Mouse (Mus musculus) gastrocnemius, postnatal 4 days (tissue): ENCODE measurements around the gene Rnpepl1. TPM values are rescaled to one million over a fixed set of nuclear protein-coding genes. Genes with fewer than 3 reads are reported as not detected.

Source experiments
- DNase-seq, 2 experiments: peaks; one replicate each; pipeline ENCODE4 v3.0.0; 2021 to 2022; ENCODE audit warnings: low spot score in 2 of 2, mixed read lengths in 2 of 2
- total RNA-seq, 2 experiments: library from RNA; stranded (reverse); gene quantifications; 2 replicates each; pipeline ENCODE4 v1.2.3; 2021

The Rnpepl1 gene
- total RNA-seq, 2 experiments from 2014 or later, result 63.6 to 65.5 TPM

DNA sequence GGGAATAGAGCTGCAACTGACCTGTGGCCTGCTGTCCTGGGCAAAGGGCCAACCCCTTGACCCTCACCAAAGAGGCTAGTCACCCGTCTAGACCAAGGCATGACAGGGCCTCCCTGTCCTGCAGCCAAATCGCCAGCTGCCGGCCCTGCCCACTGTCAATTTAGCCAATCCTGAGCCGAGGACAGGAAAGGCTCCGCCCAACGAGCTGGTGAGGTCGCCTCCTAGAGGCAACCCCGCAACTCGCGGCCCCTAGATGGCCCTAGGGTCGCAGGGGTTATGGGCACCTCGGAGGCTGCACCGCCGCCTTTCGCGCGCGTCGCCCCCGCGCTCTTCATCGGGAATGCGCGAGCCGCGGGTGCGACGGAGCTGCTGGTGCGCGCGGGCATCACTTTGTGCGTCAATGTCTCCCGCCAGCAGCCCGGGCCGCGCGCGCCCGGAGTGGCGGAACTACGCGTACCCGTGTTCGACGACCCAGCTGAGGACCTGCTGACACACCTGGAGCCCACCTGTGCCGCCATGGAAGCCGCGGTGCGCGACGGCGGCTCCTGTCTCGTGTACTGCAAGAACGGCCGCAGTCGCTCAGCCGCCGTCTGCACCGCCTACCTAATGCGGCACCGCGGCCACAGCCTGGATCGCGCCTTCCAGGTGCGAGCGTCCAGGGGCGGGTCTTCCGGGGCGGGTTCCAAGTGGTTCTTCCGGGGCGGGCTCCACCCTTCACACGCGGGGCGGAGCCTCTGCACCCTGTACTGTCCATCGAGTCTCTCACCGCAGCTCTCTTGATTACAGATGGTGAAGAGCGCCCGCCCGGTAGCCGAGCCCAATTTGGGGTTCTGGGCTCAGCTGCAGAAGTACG is 3.6 kb upstream of the Rnpepl1 start, which contains the start of gene Dusp28:
Dusp28 (plus strand) TSS at position 203 of the 853 bp plus-strand sequence.
- peak; percentile 70 to 86 for DNase-seq

DNA sequence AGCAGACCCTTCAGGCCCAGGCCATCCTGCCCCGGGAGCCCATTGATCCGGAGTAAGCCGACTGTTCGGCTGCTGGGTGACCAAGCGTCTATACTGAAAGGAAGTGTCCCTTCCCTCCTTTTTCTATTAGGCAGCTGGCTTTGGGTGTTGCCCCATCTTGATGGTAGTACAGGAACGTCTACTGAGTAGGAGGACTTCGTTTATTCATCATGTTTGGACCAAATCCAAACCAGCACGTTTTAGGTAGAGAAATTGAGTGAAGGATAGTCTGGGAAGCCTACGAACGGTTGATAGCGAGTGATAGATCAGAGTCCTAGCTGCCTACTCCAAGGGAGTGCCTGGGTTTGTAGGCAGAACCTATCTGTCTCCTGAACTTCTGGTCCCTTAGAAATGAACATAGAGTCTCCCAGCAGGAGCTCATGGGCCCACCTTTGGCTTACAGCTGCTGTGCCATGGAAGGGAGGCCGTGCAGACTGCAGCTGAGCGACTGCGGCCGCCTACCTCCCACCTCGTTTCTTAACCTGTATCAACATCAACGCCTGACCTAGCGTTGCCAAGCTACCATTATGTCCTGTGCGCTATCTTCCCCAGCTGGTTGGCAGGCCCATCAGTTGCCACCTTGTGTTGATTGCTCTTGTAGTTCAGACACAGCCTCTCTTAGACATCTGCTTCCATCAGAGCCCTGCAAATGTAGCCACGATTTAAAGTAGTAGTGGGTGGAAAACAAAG is 2.8 kb upstream of the Rnpepl1 start:
- DNase-seq, result no peak

DNA sequence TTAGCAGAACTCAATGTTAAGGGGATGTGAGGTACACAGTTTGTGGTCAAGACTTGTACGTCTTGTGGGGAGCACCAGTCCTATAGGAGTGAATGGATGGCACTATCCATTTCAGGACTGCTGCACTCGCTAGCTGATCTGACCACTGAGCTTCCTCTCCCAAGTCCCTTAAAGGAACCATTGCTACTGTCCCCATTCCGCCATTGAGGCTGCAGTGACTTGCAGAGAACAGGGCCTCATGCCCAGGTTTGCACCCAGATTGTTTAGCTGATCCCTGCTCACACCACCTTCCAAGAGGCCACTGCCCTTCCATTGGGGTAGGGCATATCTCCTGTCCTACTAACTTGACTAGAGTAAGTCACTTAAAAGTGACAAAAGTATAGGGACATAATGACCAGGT is 1.9 kb upstream of the Rnpepl1 start:
- DNase-seq, result no peak

DNA sequence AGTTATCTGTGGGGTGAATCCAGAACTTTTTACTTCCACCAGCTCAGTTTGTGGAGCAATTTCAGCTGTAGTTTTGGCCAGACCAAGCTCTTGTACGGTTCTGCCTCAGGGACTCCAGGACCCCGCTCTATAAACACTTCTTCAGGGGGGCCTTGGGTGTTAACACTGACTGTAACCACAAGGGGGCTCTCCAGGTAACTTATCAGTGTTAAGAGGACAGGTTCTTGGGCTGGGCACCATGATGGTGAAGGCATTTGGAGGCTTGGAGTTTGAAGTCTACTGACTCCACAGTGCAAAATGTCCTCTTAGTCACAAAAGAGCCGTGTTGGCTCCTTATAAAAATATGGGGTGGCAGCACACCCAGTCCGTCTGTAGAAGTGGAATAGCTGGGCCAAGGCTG is 1.5 kb upstream of the Rnpepl1 start:
- no peak for DNase-seq

DNA sequence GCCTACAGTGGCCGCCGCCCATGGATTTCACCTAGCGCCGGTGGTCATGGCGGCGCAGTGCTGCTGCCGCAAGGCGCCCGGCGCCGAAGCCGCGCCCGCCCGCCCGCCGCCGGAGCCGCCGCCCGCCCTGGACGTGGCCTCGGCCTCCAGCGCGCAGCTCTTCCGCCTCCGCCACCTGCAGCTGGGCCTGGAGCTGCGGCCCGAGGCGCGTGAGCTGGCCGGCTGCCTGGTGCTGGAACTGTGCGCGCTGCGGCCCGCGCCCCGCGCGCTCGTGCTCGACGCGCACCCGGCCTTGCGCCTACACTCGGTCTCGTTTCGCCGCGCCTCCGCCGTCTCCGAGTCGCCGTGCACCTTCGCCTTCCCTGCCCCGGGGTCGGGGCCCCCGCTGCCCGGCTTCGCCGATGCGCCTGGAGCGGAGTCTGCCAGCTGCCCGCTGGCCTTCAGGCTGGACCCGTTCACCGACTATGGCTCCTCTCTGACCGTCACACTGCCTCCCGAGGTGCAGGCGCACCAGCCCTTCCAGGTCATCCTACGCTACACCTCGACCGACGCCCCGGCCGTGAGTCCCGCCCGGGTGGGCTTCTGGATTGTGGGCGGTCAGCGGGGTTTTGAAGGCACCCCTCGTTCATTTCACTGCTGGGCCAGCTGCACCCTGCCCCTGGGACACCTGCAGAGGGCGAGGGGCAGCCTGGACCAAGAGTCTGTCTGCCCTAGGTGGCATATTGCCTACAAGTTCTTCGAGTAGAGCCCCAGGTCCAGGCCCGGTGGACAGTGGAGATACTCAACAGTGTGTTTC is 540 bp downstream of the Rnpepl1 start:
- DNase-seq, result peak in 1 of 2 experiments; percentile 74

DNA sequence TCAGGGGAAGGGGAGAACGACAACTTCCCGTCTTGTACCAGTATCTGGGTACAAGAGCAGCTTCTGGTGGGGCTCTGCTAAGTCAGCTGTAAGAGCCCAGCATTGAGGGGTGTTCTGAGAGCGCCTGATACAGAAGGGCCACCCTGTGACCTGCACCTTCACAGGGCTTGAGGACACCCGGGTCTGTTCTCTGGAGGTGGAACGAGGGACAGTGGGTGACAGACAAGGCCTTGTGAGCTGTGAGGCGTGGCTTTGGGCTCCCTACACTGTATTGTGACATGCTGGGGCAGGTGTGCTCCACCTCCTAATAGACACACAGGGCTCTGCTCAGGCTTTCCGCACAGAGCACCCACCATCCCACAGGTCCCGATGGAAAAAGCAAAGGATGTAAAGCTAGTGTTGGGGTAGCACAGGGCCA is 1.1 kb downstream of the Rnpepl1 start:
- DNase-seq, result no peak

DNA sequence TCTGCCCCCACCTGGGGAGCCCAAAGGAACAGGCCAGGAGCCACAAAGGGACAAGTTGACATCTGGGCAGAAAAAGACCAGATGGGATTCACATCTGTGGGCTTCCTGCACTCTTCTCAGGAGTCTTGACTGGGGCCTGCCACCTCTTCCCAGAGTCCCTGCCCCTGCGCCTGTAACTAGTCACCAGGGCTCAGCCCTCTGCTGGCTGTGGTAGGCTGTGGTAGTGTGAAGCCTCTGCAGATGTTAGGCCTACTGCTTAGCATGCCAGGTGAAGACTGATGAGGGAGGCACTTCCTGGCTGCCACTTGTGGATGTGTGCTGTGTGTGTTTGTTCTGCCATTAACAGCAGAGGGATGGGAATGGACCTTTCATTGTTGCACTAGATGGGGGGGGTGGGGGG is 1.7 kb downstream of the Rnpepl1 start:
- no peak for DNase-seq

DNA sequence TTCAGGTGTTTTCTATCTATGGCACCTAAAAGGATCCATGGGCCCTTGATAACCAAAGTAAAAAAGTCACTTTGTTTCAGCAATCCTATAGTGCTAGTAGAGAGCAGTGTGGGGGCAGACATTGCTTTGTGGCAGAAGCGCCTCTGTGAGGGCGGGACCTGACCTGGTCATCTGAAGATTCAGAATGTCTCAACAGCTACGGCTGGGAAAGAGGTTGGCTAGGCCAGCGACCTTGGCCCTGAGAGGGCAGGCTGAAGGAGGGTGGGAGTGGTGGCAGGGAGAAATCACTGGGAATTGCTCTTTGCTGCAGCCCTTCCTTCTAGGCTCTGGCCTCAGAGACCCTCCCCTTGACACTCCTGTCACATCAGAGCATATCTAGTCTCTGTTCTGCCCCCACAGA is 3.7 kb downstream of the Rnpepl1 start:
- DNase-seq, result no peak

DNA sequence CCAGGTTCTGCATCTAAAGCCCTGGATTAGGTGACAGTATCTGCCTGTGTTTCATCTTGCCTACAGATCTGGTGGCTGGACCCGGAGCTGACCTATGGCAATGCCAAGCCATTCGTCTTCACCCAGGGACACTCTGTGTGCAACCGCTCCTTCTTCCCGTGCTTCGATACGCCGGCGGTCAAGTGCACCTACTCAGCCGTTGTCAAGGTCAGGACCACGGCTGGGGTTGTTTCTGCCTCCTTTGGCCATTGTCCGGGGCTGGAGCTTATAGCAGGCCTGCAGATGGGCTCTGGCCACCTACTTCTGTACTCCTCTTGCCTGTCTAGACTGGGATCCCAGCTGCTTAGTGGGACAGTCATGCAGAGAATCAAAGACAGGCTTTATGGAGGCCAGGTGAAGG is 4.4 kb downstream of the Rnpepl1 start:
- no peak for DNase-seq

DNA sequence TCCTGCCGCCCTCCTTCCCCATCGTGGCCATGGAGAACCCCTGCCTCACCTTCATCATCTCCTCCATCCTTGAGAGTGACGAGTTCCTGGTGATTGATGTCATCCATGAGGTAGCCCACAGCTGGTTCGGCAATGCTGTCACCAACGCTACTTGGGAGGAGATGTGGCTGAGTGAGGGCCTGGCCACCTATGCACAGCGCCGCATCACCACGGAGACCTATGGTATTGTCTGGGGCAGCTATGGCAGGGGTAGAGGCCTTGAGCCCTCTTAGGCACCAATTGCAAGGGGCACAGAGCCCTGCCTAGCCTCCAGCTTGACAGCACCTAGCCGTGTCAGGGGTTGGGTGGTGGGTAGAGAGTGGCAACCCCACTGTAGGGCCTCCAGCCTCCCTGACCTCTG is 6.1 kb downstream of the Rnpepl1 start:
- no peak for DNase-seq

DNA sequence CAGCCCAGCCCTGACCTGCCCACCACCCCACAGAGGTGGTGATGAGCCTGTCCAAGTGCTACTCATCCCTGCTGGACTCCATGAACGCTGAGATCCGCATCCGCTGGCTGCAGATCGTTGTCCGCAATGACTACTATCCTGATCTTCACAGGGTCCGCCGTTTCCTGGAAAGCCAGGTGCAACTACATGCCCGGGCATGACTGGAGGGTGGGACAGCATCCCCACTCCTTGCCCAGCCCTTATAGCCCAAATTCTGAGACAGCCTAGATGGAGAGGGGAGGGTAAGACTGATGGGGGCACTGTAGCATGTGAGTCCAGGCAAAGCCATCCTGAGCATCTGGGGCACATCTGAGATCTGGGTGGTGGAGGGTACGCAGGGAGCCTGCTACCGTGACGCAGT is 8.6 kb downstream of the Rnpepl1 start:
- DNase-seq, result no peak

DNA sequence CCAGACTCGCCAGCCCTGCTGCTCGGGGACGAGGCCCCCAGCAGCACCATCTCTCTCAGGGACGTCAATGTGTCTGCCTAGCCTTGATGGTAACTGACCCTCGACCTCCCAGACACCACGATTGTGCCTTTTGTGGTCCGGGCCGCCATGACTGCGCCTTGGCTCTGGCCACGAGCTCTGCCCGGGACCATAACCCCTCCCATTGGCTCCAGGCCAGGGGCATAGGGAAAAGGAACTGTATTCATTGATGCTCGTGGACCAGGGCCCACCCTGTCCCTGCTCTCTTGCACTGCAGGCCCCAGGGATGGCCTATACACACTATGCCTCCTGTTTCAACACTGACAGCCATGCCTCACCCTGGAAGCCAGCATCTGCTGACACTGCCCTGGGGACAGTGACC is 9.2 kb downstream of the Rnpepl1 start:
- no peak for DNase-seq

DNA sequence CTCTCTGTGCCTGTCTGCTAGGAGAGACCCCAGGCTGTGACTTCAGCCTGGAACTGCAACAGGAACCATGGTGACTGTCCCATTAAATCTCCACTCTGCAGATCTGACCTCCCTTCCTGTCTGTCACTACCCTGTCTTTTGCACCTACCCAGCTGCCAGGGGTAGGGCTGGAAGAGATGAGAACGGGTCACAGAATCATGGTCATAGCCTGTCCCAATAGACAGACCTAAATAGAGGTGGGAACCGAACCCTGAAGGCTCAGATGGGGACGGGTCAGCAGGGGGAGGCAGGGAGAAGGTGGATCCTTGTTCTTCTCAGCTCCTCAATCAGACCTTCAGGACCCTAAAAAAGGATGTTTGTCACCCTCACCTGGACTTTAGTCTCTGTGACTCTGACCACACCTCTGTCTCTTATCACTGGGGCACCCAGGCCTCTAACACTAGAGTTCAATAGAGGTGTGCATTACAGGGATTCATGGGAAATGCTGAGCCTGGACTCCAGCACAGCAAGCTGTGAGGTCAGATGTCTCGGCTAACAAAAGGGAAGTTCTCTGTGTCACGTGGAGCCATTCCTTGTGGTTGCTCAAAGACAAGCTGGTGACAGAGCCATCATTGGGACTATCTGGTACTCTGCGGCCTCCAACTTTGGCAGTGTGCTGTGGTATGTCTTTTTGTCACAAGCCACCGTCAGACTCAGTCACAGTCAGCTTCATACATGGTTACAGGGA is 10.1 kb downstream of the Rnpepl1 start:
- no peak for DNase-seq

DNA sequence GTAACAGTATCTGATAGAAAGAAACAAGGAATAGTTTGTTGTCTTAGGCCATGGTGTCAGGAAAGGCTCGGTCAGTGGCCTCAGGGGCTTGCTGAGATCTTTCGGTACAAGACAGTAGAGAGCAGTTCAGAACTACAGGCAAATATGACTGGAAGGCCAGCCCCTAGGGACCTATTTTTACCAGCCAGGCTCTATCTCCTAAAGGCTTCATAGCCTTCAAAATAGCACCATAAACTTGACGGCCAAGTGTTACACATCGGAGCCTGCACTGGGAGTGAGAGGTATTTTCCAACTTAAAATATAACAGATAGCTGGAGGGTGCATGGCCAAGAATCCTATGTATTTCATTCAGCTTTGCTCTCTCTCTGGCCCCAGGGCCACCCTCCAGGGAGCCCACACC is 10.9 kb downstream of the Rnpepl1 start:
- DNase-seq, result no peak

DNA sequence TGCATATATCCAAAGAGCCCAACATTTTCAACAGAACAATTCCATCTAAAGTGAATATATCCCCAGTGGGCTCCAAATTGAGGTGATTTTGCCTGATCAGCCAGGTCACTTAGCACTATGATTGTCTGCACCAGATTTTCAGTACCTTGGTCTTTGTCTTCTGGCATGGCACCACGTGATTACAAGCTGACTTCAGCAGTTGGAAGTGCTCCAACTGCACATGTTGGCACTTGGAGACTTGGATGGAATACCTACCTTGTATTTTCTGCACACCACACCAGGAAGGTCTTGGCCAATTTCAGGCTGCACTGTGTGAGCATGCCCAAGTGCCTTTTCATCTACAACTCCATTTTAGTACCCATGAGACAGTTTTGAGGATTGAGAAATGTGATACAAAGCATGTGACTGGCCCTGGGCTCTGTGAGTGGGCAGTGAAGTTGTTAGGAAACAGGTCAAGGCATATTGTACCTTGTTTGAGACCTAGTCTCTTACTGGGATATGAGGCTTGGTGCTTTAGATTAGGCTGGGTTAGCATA is 19.7 kb downstream of the Rnpepl1 start:
- DNase-seq, result no peak

DNA sequence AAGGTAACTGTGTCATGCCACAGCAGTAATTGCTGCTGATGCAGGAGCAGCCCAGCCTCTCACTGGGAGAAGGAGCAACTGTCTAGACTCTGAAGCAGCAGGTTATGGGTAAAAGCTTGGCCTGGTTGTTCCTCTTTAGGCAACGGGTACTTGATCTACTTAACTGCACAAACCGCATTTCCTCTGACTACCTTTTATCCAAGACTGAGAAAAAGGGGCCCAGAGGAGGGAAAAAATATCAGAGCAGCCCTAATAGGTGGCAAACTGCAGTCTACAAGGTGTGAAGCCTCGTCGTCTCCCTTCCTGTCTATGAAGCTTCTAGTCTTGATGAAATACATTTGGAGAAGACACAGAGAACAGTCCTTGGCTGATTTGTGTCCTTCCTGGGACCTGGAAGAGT is 23.0 kb downstream of the Rnpepl1 start:
- no peak for DNase-seq

DNA sequence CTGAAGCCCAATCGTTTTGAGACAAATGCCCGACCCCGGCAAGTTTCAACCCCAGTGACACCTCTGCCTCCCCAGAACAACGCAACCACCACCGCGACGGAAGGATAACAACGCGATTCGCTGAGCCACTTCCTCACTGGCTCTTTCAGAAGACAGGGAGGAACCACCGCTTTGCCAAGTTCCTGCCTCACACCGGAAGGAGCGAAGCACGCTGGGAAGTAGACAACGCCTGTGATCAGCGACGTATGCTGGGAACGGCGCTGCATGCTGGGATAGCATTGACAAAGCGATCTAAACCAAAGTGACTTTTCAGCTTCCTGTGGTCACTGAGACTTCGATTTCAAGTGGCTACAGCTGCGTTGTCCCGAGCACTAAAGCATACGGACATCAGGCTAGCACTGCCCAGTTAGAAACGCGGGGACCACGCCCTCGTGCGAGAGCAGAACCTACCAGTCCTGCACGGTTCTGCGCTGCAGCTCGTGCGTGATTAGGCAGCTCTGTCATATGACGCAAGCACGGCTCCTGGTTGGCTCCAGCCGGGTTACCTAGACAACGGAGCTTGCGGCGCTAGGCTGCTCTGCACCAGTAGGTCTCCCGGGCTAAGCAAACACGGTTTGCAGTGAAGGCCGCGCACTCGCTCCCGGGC is 23.7 kb downstream of the Rnpepl1 start, which contains the start of gene Capn10:
Capn10 (plus strand) TSS at position 195 of the 646 bp plus-strand sequence.
- peak; percentile 68 to 89 for DNase-seq

DNA sequence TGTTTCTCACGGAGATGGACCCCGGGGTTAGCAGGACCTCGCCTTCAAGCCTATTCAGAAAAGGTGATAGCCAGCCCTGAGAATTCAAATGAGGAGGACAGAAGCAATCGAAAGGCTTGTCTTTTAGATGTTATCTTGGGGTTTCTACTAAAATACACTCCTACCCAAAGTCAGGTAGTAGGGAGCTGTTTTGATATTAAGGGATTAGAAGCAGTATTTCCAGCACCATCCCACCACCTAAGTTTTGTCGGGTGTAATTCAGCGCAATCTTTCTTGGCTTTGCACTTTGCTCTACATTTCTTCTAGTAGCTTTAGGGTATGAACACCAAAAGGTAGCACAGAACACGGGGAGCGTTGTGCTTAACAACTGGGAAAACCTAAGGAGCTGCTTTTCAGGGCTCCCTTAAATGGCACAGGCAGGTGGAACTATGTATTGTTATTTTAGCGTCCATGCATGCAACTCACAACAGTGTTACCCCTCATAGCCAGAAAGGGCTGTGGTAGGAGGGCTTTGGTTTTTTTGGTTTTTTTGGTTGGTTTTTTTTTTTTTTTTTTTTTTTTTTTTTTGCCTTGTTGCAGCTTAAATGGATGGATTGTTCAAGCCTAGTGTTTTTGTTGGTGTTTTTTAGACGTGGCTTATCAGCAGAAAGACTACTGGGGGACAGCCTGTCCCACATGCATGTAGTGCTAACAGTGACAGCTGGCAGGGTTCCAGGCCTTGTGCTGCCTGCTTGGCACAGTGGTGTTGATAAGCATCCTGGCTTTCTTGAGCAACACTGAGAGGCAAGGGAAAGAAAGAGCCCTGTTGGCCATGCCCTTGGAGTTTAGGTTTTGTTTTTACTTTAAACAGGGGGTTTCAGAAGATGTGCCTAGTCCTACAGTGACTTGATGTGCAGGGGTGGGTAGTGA is 24.7 kb downstream of the Rnpepl1 start:
- peak in 1 of 2 experiments; percentile 41 for DNase-seq

DNA sequence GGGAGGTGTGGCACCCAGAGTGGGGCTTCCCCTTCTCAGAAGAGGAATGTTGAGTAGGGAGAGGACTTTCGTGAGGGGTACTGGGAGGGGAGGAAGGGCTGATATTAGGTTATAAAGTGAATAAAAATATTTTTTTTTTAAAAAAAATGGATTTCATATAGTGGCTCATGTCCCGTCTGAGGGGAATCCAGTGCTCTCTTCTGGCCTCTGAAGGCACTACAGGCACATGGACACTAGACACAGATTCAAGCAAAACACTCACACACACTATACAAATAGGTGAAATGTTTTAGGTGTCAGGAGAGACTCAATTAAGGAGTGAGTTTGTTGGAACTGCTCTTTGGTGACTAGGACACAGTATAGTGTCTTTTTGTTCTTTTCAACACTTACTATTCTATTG is 25.4 kb downstream of the Rnpepl1 start:
- DNase-seq, result no peak
